Mouse (Mus musculus): ENCODE results near the gene Tekt2. TPM values are rescaled to one million over a fixed set of nuclear protein-coding genes. Genes with fewer than 3 reads are reported as not detected.

Tekt2 gene
- polyA plus RNA-seq (2012; rRNA removed; ENCODE audit: low replicate concordance): 5.2 and 14.5 TPM in 2 replicates

DNA sequence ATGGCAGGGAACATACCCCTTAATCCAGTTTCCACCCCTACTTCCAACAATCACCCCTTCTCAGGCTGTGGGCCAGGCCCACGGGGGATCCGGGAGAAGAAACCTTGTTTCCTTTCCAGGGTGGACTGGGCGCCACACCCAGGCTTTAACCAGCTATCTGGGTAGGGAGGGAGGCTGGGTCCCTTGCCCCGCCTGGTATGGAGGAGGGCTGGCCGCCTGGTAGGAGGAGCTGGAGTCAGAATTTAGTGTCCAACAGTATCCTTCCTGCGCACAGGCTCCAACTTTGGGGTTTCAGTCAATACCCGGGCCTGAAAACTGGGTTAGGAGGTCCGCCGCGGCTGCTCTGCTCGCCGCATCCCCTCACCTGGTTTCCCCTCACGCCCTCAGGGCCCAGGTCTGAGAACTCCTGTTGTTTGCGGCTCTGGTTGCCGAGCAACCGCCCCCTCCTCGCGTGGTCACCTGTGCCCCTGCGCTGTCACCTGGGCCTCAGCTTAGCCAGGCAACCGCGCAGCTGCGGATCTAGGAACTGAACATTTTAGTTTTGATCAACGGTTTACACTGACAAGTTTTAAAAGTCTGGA is at the start of gene Tekt2:
Gene Tekt2, minus strand, starts transcription at position 408 of the 581 bp plus-strand sequence.

DNA sequence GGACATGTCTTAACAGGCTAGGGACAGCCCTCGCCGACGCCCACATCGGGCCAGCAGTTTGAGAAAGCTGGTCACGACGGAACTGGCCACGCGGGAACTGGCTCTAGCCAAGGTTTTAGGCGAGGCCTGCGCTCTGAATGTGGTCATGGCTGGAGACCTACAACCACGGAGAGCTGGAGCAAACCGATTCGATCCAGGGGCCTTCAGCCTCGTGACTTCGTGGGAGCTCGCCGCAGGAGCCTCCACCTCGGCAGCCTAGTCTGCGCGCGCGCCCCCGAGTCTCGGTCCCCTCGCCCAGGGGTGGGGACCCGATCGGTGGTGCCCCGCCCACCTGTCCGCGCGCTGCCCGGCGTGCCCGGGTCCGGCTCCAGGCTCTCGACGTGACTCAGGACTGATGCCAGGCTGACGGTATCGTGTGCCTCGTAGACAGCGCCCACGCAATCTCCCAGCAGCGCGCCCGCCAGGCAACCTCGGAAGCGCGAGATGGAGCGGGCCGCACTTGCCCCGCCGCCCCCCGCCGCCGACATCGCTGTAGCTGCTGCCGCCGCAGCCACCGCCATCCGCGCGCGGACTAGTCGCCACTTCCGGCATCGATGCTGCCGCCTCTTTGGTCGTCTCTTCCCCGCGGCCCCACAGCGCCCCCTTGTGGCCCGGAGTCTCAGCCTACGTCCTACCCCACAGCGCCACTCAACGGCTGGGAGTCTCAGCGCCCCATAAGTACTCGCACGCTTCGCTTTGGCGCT is 4.2 kb downstream of the Tekt2 start, which contains the start of gene Adprhl2:
Gene Adprhl2, minus strand, starts transcription at position 593 of the 743 bp plus-strand sequence.

DNA sequence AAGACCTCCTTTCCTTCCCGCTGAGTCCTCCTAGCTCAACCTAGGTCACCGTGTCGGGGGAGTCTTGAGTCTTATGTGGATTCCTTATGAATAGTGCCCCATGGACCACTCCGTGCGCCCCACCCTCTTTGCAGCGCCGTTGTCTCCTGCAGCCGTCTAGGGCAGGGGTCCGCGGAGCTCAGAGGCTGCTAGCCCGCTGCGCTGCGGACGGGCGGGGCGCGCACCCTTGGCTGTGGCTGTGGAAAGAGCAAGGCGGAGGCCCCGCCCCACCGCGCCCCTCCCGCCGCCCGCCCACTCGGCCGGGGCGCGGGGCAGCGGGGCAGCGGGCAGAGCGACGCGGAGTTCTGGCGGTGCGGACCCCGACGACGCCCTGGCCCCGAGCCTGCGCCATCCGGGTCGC is 39.0 kb downstream of the Tekt2 start, which contains the start of gene Col8a2:
Gene Col8a2, plus strand, starts transcription at position 302 of the 400 bp plus-strand sequence.

Other genes starting within 250 kb of the Tekt2 start
- gene Lsm10, start 229.1 kb downstream of the Tekt2 start, polyA plus RNA-seq (2012; rRNA removed; ENCODE audit: low replicate concordance): 67.9 and 81.9 TPM in 2 replicates
- 45.7 and 49.8 TPM in 2 replicates for gene Stk40, start 221.7 kb downstream of the Tekt2 start, polyA plus RNA-seq (2012; rRNA removed; ENCODE audit: low replicate concordance)
- gene Eva1b, start 177.9 kb downstream of the Tekt2 start, polyA plus RNA-seq (2012; rRNA removed; ENCODE audit: low replicate concordance): 56.7 and 137 TPM in 2 replicates
- gene Sh3d21, start 162.2 kb downstream of the Tekt2 start, polyA plus RNA-seq (2012; rRNA removed; ENCODE audit: low replicate concordance): 3.2 and 3.8 TPM in 2 replicates
- 53.3 and 84.9 TPM in 2 replicates for gene Thrap3, start 122.9 kb downstream of the Tekt2 start, polyA plus RNA-seq (2012; rRNA removed; ENCODE audit: low replicate concordance)
- 88.8 and 106 TPM in 2 replicates for gene Map7d1, start 69.3 kb downstream of the Tekt2 start, polyA plus RNA-seq (2012; rRNA removed; ENCODE audit: low replicate concordance)
- gene Trappc3, start 63.4 kb downstream of the Tekt2 start, polyA plus RNA-seq (2012; rRNA removed; ENCODE audit: low replicate concordance): 68.1 and 71.5 TPM in 2 replicates
- 0.82 and 5.8 TPM in 2 replicates for gene Col8a2, start 38.9 kb downstream of the Tekt2 start, polyA plus RNA-seq (2012; rRNA removed; ENCODE audit: low replicate concordance)
- gene Adprhl2, start 4.0 kb downstream of the Tekt2 start, polyA plus RNA-seq (2012; rRNA removed; ENCODE audit: low replicate concordance): 38.9 and 56.9 TPM in 2 replicates
- 6.7 and 26.2 TPM in 2 replicates for gene Ago3, start 103.9 kb upstream of the Tekt2 start, polyA plus RNA-seq (2012; rRNA removed; ENCODE audit: low replicate concordance)
- gene Ago1, start 142.9 kb upstream of the Tekt2 start, polyA plus RNA-seq (2012; rRNA removed; ENCODE audit: low replicate concordance): 12.5 and 29.0 TPM in 2 replicates
- gene Ago4, start 207.8 kb upstream of the Tekt2 start, polyA plus RNA-seq (2012; rRNA removed; ENCODE audit: low replicate concordance): 1.8 and 2.2 TPM in 2 replicates
- gene Clspn, start 231.2 kb upstream of the Tekt2 start, polyA plus RNA-seq (2012; rRNA removed; ENCODE audit: low replicate concordance): 0.33 and 1.7 TPM in 2 replicates